Mouse (Mus musculus): ENCODE measurements around the gene AC140267.1. TPM values are rescaled to one million over a fixed set of nuclear protein-coding genes. Genes with fewer than 3 reads are reported as not detected.

Gene AC140267.1
- not detected in 2 replicates for polyA plus RNA-seq (2015; fragmentation: Nextera tagmentation; extraction: Ambion mirVana)

DNA sequence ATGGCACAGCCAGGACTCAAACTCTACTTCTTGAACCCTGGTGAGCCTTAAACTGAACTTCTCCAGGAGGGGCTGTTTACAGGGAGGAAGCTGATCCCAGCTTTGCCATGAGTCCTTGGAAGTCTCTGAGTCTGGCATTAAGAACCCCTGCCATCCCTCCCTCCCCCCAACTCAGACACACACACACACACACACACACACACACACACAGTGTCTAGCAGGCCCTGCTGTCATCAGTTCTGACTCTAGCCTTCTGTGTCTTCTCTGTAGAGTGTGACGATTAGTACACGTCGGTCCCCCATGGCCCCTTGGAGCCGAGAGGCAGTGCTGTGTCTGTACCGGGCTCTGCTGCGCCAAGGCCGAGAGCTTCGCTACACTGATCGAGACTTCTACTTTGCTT is at the start of gene AC140267.1:
Gene AC140267.1 (plus strand): TSS at position 301 of the 400 bp plus-strand sequence.
- peak within 1 kb of the TSS; percentile 69 for H3K4me2 ChIP-seq (replicated peaks)
- no peaks in the 10 kb centered on the region for H3K9me3 ChIP-seq
- 0 out of 2 replicates have a peak, but pooled peaks cover 13% of the 10 kb centered on the region for H3K4me1 ChIP-seq (replicated peaks)
- H3K9ac ChIP-seq, result peak within 1 kb of the TSS; percentile 87
- peaks cover 28% of the 10 kb centered on the region for H3K36me3 ChIP-seq
- H3K4me3 ChIP-seq (replicated peaks), result peak within 1 kb of the TSS; percentile 92
- H3K27ac ChIP-seq, result no peak within 1 kb of the TSS
- no peaks in the 10 kb centered on the region for H3K27me3 ChIP-seq (replicated peaks)
- no peak for ATAC-seq
- WGBS, result 94% methylated on average over 9 of the region's 9 CpGs

DNA sequence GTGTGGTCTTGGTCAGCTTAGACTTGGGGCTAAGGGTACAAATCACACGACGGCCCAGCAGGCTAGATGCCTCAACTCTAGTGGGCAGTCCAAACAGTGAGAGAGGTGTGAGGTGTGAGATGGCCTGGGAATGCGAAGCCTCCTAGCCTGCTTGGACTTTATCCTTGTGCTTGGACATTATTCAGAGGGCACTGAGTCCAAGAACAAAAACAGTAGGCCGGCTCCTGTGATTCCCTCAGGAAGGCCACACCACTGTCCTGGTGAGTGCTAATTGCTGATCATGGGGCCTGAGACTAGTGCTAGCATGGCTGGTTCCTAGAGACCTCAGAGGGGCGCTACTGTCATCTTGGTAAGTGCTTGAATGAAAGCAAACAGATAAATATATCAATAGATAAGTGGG is 46.7 kb upstream of the AC140267.1 start:
- Histone ChIP-seq H3K27ac (peak overlapping the region; percentile 72; the same call in 1 of the 2 replicates), H3K9ac (no peak overlapping the region), H3K4me2 (replicated peaks) (no peak overlapping the region), H3K27me3 (replicated peaks) (no peaks in the 10 kb centered on the region), H3K4me3 (replicated peaks) (no peak overlapping the region), H3K4me1 (replicated peaks) (peaks cover 41% of the 10 kb centered on the region), H3K9me3 (no peaks in the 10 kb centered on the region), H3K36me3 (no peaks in the 10 kb centered on the region)
- ATAC-seq, result no peak
- 61% methylated on average over 5 of the region's 5 CpGs for WGBS

DNA sequence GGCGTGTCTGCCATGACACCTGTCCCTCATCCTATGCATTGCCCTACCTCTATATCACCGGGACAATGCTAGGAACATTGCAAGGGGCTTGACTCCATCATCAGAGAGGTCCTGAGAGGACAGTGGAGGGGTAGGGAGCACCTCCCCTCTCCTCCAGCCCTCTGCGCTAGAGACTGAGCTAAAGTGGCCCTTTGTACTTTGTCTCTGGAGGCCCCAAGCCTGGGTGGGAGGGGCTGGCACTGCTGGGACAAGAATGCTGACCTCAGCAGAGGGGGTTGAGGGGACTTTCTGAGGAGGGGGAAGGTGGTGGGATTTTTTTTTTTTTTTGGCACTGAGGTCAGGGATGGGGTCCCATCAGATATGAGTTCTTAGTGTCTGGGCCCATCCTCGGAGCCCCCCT is 45.6 kb upstream of the AC140267.1 start:
- no peaks in the 10 kb centered on the region for H3K27me3 ChIP-seq (replicated peaks)
- H3K36me3 ChIP-seq, result no peaks in the 10 kb centered on the region
- H3K4me2 ChIP-seq (replicated peaks), result peak overlapping the region; percentile 43
- H3K9me3 ChIP-seq, result no peaks in the 10 kb centered on the region
- ATAC-seq, result peak; percentile 20; the same call in 1 of the 2 replicates
- peaks cover 44% of the 10 kb centered on the region for H3K4me1 ChIP-seq (replicated peaks)
- H3K27ac ChIP-seq, result peak overlapping the region; percentile 72
- WGBS, result 58% methylated on average over 4 of the region's 4 CpGs
- H3K9ac ChIP-seq, result no peak overlapping the region
- H3K4me3 ChIP-seq (replicated peaks), result no peak overlapping the region

DNA sequence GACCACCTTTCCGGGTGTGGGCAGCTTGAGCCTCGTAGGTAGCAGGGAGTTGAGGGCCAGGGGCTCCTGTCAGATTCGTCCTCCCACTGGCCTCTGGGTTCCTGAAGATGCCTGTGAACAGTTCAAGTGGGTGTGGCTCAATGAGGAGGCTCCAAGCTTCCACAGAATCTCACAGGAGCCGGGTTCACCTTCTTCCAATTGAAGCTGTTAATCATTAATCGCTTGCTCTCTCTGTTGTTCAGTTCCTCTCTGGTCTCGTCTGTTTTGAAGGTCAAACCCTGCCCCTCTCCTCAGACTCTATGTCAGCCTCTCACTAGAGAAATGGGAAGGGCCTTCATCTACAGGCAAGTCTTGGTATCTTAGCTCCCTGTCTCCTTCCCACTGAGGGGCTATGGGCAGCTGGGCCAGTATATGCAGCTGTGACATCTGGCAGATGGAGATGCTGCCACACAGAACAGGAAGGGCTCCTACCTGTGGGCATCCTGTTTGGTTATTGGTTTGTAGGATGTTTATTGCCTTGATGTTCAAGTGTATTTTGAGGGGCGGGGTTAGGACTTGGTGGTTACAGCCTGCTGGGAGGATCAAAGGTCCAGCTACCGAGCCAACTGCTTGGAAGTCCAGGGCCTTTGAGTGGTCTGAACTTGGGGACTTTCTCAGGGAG is 43.9 kb upstream of the AC140267.1 start:
- Histone ChIP-seq H3K9me3 (no peaks in the 10 kb centered on the region), H3K9ac (no peak overlapping the region), H3K27ac (peak overlapping the region; percentile 92), H3K4me2 (replicated peaks) (peak overlapping the region; percentile 53), H3K4me3 (replicated peaks) (0 out of 2 replicates have a peak overlapping the region, but pooled peaks have one; percentile 4), H3K36me3 (no peaks in the 10 kb centered on the region), H3K27me3 (replicated peaks) (no peaks in the 10 kb centered on the region), H3K4me1 (replicated peaks) (peaks cover 44% of the 10 kb centered on the region)
- peak; percentile 74 for ATAC-seq
- 43% methylated on average over 8 of the region's 8 CpGs for WGBS

DNA sequence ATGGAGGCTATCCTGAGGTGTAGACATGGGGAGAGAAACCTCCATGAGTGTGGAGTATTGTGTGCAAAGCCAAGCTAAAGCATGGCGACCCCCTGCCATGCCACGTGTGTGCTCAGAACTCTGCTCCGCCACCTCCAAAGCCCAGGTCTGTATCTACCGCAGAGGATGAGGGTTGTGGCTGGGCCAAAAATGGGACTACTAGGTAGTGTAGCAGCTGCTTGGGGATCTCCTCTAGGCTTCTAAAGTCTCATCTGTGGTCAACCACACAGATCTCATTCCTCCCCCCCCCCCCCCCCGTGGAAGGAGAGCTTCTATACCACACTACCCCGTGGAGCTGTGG is 43.4 kb upstream of the AC140267.1 start:
- 69% methylated on average over 6 of the region's 6 CpGs for WGBS

DNA sequence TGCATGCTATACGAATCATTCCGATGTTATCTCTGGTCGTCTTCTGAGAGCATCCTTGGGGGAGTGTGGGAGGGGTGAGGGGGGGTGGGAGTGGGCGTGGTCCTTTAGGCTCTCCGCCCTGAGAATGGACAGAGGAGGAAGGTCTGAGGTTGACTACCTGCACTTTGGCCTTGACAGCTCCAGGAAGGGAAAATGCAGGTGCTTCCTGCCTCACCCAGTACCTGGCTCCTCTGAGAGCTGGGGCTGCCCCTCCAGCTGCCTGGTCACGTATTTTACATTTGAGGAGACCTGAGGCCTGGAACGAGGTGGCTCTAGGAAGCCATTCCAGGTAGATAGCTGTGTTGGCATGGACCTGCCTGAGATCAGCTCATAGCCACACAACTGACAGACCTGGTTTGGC is 42.8 kb upstream of the AC140267.1 start:
- Histone ChIP-seq H3K27me3 (replicated peaks) (no peaks in the 10 kb centered on the region), H3K4me3 (replicated peaks) (peak overlapping the region; percentile 27), H3K36me3 (0 out of 2 replicates have a peak, but pooled peaks cover under 1% of the 10 kb centered on the region), H3K27ac (peak overlapping the region; percentile 92), H3K4me1 (replicated peaks) (peaks cover 44% of the 10 kb centered on the region), H3K9me3 (no peaks in the 10 kb centered on the region), H3K9ac (peak overlapping the region; percentile 42), H3K4me2 (replicated peaks) (peak overlapping the region; percentile 53)
- peak; percentile 66 for ATAC-seq
- WGBS, result 47% methylated on average over 7 of the region's 7 CpGs

More for the DNA sequence above, 43.4 kb upstream of the AC140267.1 start:
- no peak overlapping the region for H3K9ac ChIP-seq
- H3K27ac ChIP-seq, result peak overlapping the region; percentile 92
- peak overlapping the region; percentile 53 for H3K4me2 ChIP-seq (replicated peaks)
- ATAC-seq, result peak; percentile 3; the same call in 1 of the 2 replicates
- H3K27me3 ChIP-seq (replicated peaks), result no peaks in the 10 kb centered on the region
- peaks cover 44% of the 10 kb centered on the region for H3K4me1 ChIP-seq (replicated peaks)
- no peaks in the 10 kb centered on the region for H3K9me3 ChIP-seq
- H3K4me3 ChIP-seq (replicated peaks), result 0 out of 2 replicates have a peak overlapping the region, but pooled peaks have one; percentile 4
- H3K36me3 ChIP-seq, result no peaks in the 10 kb centered on the region

DNA sequence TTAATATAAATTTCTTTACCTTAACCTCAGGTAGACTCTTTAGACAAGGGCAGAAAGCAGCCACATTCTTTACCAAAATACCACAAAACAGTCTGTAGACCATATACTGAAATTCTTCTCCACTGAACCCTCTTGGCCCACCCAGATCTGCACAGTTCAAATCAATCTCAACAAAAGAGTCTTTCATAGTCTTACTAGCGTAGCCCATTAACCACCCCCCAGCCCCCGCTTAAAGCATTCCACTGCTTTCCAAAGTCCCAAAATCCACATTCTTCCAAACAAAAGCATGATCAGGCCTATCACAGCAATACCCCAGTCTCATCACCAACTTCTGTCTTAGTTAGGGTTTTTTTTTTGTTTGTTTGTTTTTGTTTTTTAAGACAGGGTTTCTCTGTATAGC is 36.1 kb upstream of the AC140267.1 start:
- Histone ChIP-seq H3K9me3 (no peaks in the 10 kb centered on the region), H3K4me2 (replicated peaks) (no peak overlapping the region), H3K4me3 (replicated peaks) (no peak overlapping the region), H3K9ac (no peak overlapping the region), H3K27ac (no peak overlapping the region), H3K4me1 (replicated peaks) (no peaks in the 10 kb centered on the region), H3K36me3 (peaks cover 10% of the 10 kb centered on the region; the same call in 1 of the 2 replicates), H3K27me3 (replicated peaks) (no peaks in the 10 kb centered on the region)
- ATAC-seq, result no peak
- WGBS, result 88% methylated on average over 2 of the region's 2 CpGs

DNA sequence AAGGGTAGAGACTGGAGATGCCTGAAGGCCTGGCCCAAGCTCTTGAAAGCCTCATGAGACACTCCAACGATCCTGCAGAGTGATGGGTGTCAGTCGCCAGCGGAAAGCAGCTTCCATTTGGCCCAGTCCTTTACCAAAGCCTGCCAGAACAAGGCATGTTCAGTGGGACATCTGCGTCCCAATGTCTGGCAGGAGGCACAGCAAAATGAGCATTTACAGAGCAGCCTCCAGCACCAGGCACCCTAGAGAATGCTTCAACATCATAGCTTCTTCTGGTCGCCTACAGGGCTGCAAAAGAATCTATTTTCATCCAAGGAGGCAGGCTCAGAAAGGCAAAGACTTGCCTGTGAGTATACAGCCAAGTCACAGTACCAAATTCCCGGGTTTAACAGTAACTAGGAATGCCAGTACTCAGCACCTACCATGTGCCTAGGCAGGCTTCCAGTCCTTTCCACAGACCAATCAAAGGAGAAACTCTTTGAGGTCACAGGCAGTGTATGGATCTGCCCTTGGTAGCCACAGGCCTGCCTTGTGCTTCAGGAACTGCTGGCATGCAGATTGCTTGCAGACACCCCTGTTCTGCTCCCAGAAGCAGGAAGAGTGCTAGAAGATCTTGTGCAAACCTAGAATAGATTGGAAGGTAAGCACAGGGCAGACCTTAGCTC is 33.4 kb upstream of the AC140267.1 start:
- no peak for ATAC-seq

DNA sequence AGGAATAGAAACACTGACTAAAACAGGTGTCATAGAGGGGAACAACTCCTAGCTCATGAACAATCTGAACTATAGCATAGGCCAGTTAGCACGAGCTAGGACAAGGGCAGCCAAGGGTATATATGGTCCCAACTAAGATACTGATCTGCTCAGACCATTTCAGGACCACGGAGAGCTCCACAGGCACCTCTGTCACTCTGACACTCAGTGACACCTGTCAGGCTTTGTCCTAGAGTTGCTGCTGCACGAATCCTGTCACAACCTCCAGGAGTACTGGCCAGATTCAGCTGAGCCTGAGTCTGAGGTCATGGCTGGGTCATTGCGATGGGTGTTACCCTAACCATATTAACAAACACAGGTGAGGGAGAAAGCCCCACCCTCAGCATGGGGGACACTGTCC is 32.2 kb upstream of the AC140267.1 start:
- H3K27ac ChIP-seq, result no peak overlapping the region
- no peak overlapping the region for H3K4me3 ChIP-seq (replicated peaks)
- H3K4me1 ChIP-seq (replicated peaks), result 0 out of 2 replicates have a peak, but pooled peaks cover 3% of the 10 kb centered on the region
- no peaks in the 10 kb centered on the region for H3K9me3 ChIP-seq
- WGBS, result 32% methylated on average over 4 of the region's 4 CpGs
- no peaks in the 10 kb centered on the region for H3K27me3 ChIP-seq (replicated peaks)
- ATAC-seq, result 0 out of 2 replicates have a peak, but pooled peaks have one; percentile 12
- H3K4me2 ChIP-seq (replicated peaks), result no peak overlapping the region
- peaks cover 3% of the 10 kb centered on the region; the same call in 1 of the 2 replicates for H3K36me3 ChIP-seq
- no peak overlapping the region for H3K9ac ChIP-seq

More for the DNA sequence above, 33.4 kb upstream of the AC140267.1 start:
- Histone ChIP-seq H3K4me2 (replicated peaks) (no peak overlapping the region), H3K4me3 (replicated peaks) (no peak overlapping the region), H3K9me3 (no peaks in the 10 kb centered on the region), H3K4me1 (replicated peaks) (no peaks in the 10 kb centered on the region), H3K36me3 (peaks cover 10% of the 10 kb centered on the region; the same call in 1 of the 2 replicates), H3K9ac (no peak overlapping the region), H3K27me3 (replicated peaks) (no peaks in the 10 kb centered on the region), H3K27ac (no peak overlapping the region)
- WGBS, result 83% methylated on average over 6 of the region's 6 CpGs

DNA sequence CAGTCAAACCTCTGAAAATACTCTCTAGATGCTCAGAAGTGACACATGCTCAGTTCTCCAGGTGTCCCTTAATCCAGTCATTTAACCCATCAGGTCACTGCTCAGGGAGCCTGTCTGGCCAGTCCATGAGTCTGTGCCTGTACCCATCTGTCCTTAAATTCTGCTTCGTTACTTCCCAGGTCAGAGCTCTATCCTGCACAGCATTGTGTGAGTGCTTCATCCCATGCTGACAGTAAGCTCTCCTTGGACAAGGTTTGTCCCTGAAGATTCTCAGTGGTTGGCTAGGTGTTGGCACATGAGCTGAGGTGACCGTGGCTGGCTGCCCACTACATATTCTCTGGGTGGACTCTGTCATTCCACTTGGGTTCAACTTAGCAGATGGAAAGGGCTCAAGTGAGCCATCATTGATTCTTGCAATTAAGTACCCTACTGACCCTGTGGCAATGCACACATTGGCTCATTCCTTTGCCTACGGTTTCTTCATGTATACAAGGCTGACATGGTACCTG is 29.5 kb upstream of the AC140267.1 start:
- no peak for ATAC-seq
- Histone ChIP-seq H3K36me3 (peaks cover under 1% of the 10 kb centered on the region), H3K4me2 (replicated peaks) (no peak overlapping the region), H3K27me3 (replicated peaks) (no peaks in the 10 kb centered on the region), H3K4me3 (replicated peaks) (no peak overlapping the region), H3K27ac (no peak overlapping the region), H3K9me3 (no peaks in the 10 kb centered on the region), H3K9ac (no peak overlapping the region), H3K4me1 (replicated peaks) (0 out of 2 replicates have a peak, but pooled peaks cover 5% of the 10 kb centered on the region)
- 87% methylated on average over 3 of the region's 3 CpGs for WGBS

DNA sequence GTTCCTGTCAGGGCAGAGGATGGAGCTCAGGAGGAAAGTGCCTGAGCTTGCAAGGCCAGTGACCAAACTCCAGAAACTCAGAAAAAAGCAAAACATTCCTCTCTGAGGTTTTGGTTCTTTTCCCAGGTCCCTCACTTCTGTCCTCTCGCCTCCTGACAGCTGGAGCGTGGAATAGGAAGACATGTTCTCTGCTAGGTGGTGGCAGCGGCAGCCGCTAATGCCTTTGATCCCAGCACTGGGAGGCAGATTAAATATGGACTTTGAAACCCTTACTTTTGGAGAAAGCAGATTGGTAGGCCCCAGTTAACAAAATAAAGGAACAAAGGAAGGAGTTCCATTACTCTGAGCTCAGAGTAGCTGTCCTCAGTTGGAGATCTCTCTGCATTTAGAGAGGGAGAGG is 27.2 kb upstream of the AC140267.1 start:
- Histone ChIP-seq H3K4me3 (replicated peaks) (no peak overlapping the region), H3K27me3 (replicated peaks) (no peaks in the 10 kb centered on the region), H3K27ac (no peak overlapping the region), H3K36me3 (peaks cover 21% of the 10 kb centered on the region), H3K4me2 (replicated peaks) (no peak overlapping the region), H3K9me3 (no peaks in the 10 kb centered on the region), H3K4me1 (replicated peaks) (0 out of 2 replicates have a peak, but pooled peaks cover 5% of the 10 kb centered on the region), H3K9ac (no peak overlapping the region)
- no peak for ATAC-seq
- 39% methylated on average over 4 of the region's 4 CpGs for WGBS

DNA sequence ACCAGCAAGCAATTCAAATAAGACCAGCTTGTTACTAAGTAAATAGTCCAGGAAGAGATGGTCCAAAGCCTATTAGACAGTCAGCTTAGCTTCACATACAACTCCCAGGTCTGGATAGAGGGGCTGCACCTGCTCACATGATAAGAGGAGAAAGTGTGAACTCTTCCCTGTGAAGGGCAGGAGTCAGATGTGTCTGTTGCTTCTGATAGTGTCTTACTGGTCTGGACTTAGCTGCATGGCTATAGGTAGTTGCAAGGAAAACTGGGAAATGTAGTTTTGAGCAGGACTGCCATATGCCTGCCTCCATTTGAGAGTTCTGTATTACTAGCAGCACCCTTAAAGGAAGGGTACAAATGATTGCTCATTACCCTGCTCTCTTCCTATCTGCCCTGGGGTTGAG is 21.9 kb upstream of the AC140267.1 start:
- Histone ChIP-seq H3K4me2 (replicated peaks) (no peak overlapping the region), H3K36me3 (peaks cover 21% of the 10 kb centered on the region), H3K27me3 (replicated peaks) (no peaks in the 10 kb centered on the region), H3K9ac (no peak overlapping the region), H3K9me3 (no peaks in the 10 kb centered on the region), H3K27ac (no peak overlapping the region), H3K4me1 (replicated peaks) (no peaks in the 10 kb centered on the region), H3K4me3 (replicated peaks) (no peak overlapping the region)
- ATAC-seq, result no peak

All from intestine, embryonic 15.5 days (tissue).